Mouse (Mus musculus) 416B (cell line): ENCODE results near the gene Gm9376.

Experiments
- DNase-seq: peaks from one replicate; pipeline ENCODE4 v3.0.0; 2011; ENCODE audit warnings: low read depth

Gene Gm9376

DNA sequence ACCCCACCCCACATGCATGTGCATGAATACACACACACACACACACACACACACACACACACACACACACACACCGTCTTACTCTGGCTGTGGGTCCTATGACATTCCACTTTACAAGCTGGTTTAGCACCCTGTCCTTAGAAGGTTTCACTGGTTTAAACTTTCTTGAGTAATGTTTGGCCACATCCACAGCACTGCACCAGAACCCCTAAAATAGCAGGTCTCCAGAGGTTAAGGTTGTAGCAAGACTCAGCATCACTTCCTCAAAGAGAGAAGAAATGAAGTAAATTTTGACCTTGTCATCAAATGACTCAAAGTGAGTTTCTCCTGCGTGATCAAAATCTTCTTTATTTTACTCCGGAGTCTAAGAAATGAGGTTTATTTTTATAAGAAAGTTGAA lies 15.5 kb downstream of the Gm9376 start:
- peak; percentile 13 for DNase-seq

DNA sequence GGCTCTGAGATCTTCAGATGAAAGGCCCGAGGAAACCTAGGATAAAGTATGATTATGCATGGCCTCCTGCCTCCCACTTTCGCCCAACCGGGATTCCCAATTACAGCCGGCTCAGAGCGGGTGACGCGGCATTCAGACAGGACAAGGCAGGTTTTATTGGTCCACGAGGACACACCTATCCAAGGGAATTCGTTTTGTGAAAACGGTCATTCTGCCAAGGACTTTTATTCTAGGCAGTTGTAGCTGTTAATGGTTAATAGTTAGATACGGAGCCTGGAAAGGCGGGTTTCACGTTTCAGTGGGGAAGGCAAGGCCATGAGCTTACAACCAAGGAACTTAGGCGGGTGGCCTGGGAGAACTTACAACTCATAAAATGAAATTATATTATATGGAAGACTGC lies 16.2 kb downstream of the Gm9376 start:
- no peak for DNase-seq

DNA sequence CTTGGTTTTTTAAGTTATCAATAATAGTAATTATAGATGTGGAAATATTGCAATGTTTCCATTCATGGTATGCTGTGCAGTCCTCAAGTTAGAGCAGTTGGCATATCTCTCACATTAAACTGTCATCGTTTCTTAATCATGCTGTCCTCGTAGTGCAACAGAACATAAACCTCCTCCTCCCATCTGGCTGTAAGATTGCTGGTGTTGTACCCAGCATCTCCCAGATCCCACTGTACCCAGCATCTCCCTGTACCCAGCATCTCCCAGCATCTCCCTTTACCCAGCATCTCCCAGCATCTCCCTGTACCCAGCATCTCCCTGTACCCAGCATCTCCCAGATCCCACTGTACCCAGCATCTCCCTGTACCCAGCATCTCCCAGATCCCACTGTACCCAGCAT lies 19.3 kb downstream of the Gm9376 start:
- no peak for DNase-seq

DNA sequence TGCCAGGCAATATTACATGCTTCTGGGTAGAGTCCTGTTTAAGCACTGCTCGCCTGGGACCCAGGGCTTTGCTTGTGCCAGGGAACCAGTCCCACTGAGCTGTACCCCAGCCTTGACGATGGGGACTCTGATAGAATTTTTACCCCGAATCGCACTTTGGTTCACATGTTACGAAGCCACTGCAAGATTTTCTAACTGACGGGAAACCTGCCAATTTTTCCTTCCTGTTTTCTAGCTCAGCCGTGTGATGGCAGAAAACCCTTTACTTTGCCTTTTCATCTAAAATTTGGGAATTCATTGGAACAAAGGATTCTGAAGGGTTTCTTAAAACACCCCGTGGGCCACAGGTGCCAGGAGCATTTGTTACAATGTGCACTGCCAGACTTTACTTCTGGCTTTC lies 22.4 kb downstream of the Gm9376 start:
- no peak for DNase-seq

DNA sequence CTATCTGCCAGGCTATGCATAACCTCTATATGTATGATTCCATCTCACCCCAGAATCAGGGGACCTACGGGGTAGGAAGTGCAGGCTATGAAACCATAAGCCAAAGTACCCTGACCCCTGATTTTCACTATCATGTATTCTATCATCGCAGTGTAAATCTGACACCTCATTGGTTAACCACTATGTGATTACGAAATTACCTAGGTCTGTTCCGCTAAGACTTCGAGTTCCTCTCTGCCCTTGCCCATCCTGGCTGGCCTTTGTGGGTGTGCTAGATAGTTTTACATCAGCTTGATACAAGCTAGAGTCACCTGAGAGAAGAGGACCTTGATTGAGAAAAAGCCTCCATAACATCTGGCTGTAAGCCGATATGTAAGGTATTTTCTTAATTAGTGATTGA lies 23.2 kb downstream of the Gm9376 start:
- peak; percentile 29 for DNase-seq

DNA sequence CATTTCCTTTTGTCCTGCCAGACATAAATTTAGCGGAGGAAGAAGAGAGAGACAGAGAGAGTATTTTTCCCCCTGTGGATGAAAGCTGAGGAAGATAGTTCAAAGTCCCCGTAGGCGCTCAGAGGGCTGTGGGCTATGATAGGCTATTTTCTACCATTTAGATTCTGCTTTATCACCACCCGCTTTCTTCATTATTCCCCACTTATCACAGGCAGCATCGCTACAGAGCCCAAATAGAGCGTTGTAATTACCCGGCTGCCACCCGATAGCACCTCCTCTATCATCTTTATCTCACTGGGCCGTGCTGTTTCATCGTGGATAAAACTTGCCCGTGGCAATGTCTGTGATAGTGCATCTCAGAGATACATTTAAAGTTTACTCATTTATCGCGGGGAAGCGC lies 35.8 kb downstream of the Gm9376 start:
- no peak for DNase-seq

DNA sequence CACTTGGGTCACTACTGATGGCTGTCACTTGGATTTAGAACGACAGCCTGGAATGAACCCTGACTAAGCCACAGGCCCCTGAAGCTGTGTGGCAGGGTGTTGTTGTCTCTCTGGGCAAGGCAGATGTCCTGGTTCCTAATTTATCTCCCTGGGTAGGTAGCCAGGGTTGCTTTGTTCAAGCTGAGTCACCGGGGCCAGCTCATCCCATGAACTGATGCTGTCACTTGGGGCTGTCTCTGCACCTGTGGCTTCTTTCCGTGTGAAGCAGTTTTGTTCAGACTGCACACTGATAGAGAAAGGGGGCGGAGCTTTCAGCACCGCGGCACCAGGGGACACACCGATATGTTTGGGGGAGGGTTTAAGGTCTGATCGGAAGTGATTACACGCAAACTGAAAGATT lies 37.8 kb downstream of the Gm9376 start:
- no peak for DNase-seq

DNA sequence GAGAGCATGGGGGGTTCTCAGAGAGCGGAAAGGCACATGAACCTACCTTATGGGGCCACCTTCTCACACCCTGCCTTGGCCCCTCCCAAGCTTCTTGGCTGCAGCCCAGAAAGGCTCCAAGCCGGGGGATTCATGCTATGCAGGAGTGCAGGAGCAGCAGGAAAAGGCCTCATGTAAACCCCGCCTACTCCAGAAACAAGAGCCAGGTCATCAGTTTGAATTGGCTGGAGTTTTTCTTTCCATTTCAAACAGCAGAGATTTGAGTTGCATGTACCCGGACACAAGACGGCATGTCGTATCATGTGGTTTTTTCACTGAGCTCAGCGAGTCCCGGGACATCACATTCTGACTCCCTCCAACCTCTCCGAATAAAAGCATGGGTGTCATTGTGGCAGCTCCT lies 39.2 kb downstream of the Gm9376 start:
- DNase-seq = no peak

DNA sequence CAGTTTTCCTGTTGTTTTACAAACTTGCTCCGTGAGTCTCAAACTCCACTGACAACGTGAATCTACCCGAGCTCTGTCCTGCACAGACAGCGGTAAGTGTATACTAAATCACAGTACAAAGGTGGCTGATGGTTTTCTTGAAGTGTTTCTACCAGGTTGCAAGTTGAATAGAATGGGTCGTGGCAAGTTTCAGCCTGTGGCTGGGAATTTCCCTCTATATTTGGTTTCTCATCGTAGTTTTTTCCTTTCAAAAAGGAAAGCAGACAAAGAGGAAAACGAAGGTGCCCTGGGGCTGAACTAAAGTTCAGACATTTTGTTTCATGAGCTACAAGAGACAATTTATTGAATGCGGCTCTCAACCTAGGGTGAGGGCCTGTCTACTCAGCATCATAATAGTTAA lies 40.3 kb downstream of the Gm9376 start:
- DNase-seq = no peak

DNA sequence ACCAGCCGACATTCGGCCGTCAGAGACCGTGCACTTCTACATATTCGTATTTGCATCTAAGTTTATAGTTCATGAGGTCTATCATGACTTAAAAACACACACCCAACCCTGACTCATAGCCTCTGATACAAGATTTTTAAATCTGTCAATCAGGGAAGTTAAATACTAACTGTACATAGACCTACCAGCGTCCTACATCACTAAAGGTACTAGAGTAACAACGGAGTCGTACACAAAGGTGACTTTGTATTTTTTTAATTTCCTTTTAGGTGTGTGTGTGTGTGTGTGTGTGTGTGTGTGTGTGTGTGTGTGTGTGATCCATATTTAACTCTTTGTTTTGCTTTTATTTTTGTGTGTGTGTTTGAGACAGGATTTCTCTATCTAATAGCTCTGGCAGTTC lies 44.9 kb downstream of the Gm9376 start:
- no peak for DNase-seq

DNA sequence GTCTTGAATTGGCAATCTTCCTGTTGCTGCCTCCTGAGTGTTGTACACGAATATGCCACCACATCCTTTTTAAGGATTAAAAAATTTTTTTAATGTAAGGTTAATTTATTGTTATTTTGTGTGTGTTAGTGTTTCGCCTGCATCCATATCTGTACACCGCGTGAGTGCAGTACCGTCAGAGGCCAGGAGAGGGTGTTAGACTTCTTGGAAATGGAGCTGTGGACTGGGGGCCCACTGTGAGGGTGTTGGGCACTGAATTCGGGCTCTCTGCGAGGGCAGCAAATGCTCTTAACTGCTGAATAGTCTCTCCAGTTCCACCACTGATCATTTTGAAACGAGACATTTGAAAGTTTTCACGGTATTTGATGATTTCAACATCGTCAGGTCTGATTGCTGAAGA lies 45.9 kb downstream of the Gm9376 start:
- DNase-seq = no peak

DNA sequence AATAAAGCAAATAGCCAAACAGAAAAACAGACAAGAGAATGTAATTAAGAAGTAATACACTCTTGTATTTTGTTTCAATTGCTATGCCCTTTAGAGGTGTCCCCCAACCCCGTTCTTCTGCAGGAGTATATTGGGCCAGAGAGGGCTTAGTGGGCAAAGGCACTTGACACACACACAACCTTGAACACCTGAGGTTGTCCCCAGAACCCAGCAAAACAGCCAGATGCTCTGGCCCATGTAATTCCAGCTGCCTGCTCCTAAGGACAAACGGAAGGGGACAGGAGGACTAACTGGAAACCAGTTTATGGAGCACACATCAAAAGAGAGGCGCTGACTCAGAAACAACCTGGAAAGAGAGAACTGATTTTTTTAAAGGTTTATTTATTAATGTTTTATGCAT lies 47.2 kb downstream of the Gm9376 start:
- DNase-seq = no peak

DNA sequence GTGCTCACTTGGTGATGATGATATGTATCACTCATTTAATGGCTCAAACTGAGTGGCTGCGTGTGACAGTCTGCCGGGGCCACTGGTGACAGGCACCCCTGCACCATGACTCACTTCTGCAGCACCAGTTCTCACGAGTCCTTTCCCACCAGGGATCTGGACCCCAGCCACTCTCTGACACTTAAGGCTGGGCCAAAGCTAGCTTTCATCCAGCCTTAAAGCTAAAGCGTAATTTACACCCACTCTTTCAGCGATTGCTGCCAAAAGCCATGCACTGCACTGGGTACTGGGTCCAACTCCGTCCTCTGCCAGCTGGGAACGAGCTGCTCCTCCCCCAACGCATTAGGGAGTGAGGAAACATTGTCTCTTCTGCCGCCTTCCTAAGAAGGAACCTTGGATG lies 50.5 kb downstream of the Gm9376 start:
- no peak for DNase-seq
